Mouse (Mus musculus) lung, adult 18-20 months (tissue): ENCODE results near the gene Brd3.
"Not testable (repeated sequence)": the region's sequence is repeated elsewhere in the genome, so short reads cannot be mapped to it uniquely, and the experiment has no call there.

Source experiments
- DNase-seq, 2 experiments: peaks; one replicate each; pipeline ENCODE4 v3.0.0; 2022; ENCODE audit warnings: mixed read lengths in 2 of 2

Gene Brd3

GRCm38 (mm10) chr2:27507562-27507961, at the start of gene Brd3:
Gene Brd3 (minus strand): TSS chr2:27507662.
- DNase-seq: no peak

- DNase-seq: no peak
Observed at GRCm38 (mm10) chr2:27556921-27557320, 49.5 kb upstream of the Brd3 start.

GRCm38 (mm10) chr2:27554308-27554707, 46.8 kb upstream of the Brd3 start:
- peak; percentile 25 to 37 for DNase-seq

GRCm38 (mm10) chr2:27552620-27553287, 45.3 kb upstream of the Brd3 start:
- peak; percentile 64 to 73 for DNase-seq

GRCm38 (mm10) chr2:27548664-27549369, 41.4 kb upstream of the Brd3 start:
- no peak for DNase-seq

- DNase-seq: no peak
Observed at GRCm38 (mm10) chr2:27547986-27548385, 40.5 kb upstream of the Brd3 start.

GRCm38 (mm10) chr2:27547326-27547725, 39.9 kb upstream of the Brd3 start:
- no peak for DNase-seq

GRCm38 (mm10) chr2:27546041-27546440, 38.6 kb upstream of the Brd3 start:
- not testable (repeated sequence) for DNase-seq

- not testable (repeated sequence) for DNase-seq
Observed at GRCm38 (mm10) chr2:27545517-27545916, 38.1 kb upstream of the Brd3 start.

GRCm38 (mm10) chr2:27544613-27545012, 37.2 kb upstream of the Brd3 start:
- DNase-seq: no peak

- DNase-seq: no peak
Observed at GRCm38 (mm10) chr2:27541225-27541624, 33.8 kb upstream of the Brd3 start.

- no peak for DNase-seq
Observed at GRCm38 (mm10) chr2:27540515-27540836, 33.0 kb upstream of the Brd3 start.

- DNase-seq: peak; percentile 99
Observed at GRCm38 (mm10) chr2:27539772-27540514, 32.5 kb upstream of the Brd3 start.

- DNase-seq: no peak
Observed at GRCm38 (mm10) chr2:27539336-27539735, 31.9 kb upstream of the Brd3 start.

GRCm38 (mm10) chr2:27538455-27539330, 31.2 kb upstream of the Brd3 start:
- not testable (repeated sequence) for DNase-seq

- DNase-seq: no peak
Observed at GRCm38 (mm10) chr2:27518283-27518682, 10.8 kb upstream of the Brd3 start.

GRCm38 (mm10) chr2:27516289-27516688, 8.8 kb upstream of the Brd3 start:
- DNase-seq: no peak

- peak; percentile 21 to 24 for DNase-seq
Observed at GRCm38 (mm10) chr2:27515341-27516166, 8.1 kb upstream of the Brd3 start.

GRCm38 (mm10) chr2:27514639-27515328, 7.3 kb upstream of the Brd3 start, which contains the start of gene Wdr5:
Gene Wdr5 (plus strand): TSS chr2:27515157.
- peak; percentile 95 for DNase-seq

GRCm38 (mm10) chr2:27513861-27514260, 6.4 kb upstream of the Brd3 start:
- no peak for DNase-seq

- DNase-seq: no peak
Observed at GRCm38 (mm10) chr2:27512909-27513308, 5.4 kb upstream of the Brd3 start.
